Mouse (Mus musculus): ENCODE measurements around the gene Adprhl2.

DNA sequence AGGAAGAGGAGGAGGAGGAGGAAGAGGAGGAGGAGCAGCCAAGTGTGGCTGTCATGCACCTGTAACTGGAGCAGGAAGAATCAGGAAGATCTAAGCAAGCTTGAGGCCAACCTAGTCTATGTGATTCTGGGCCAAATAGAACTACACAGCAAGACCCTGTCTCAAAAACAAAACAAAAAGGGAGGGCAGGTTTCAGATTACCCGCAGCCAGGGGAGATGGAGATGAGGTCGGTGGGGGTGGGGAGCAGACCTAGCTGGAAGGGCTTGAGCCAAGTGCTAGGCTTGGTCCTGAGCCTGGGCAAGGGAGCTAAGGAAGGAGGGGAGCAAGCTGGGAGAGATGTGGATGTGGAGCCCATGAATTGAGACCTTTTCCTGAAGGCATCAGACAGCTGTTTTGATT lies 14.7 kb downstream of the Adprhl2 start:
- TF ChIP-seq CTCF (IDR thresholded peaks at IDR 0.05; ENCODE audit: low read depth, low read length) (no peak), GATA1 (IDR thresholded peaks at IDR 0.05; ENCODE audit: borderline replicate concordance, low read length) (no peak), TAL1 (conservative IDR thresholded peaks at IDR 0.05; ENCODE audit: low read depth, low read length) (no peak), POLR2AphosphoS5 (IDR thresholded peaks at IDR 0.05; ENCODE audit: insufficient replicate concordance, low read depth, low read length) (no peak)

All from G1E (cell line).